Mouse (Mus musculus): Measurements from ENCODE around the gene Epb42. TPM values are rescaled to one million over a fixed set of nuclear protein-coding genes. Genes with fewer than 3 reads are reported as not detected.
"Not testable (repeated sequence)": the region's sequence is repeated elsewhere in the genome, so short reads cannot be mapped to it uniquely, and the experiment has no call there.

Gene Epb42
- total and polyA plus RNA-seq, 3 experiments = 0.09 to 0.41 TPM; not detected in 1

- intact Hi-C loops (cut with DNase I) = loop anchor here (5.0 kb wide), 1 partner anchor 35 kb away; the partner anchor contains the start of gene Ubr1
- TF ChIP-seq EP300 (IDR thresholded peaks at IDR 0.05; ENCODE audit: insufficient read depth, low read depth, low read length) (no peak), CTCF (IDR thresholded peaks at IDR 0.05) (no peak), POLR2A (IDR thresholded peaks at IDR 0.05; ENCODE audit: insufficient read depth, low read depth, low read length) (no peak)
- Histone ChIP-seq H3K27me3 (ENCODE audit: control insufficient read depth, insufficient read depth, low read length) (no peaks in the 10 kb centered on the region), H3K27ac (no peak overlapping the region), H3K9ac (ENCODE audit: low read depth, low read length) (no peak overlapping the region), H3K4me3 (no peak overlapping the region), H3K36me3 (ENCODE audit: control insufficient read depth, insufficient read depth, low read length) (no peaks in the 10 kb centered on the region; the same call in 1 of the 2 replicates), H3K79me2 (replicated peaks; ENCODE audit: control insufficient read depth, insufficient read depth, low read length) (no peaks in the 10 kb centered on the region), H3K4me1 (ENCODE audit: control insufficient read depth, insufficient read depth, low read length) (no peaks in the 10 kb centered on the region)
- no peak for DNase-seq
- WGBS = 84% methylated on average over 1 of the region's 1 CpGs
These were observed 29.9 kb downstream of the Epb42 start for GRCm38 (mm10) chr2:121006986-121007385.

- DNase-seq = no peak
- no peak for TF ChIP-seq EP300 (IDR thresholded peaks at IDR 0.05; ENCODE audit: insufficient read depth, low read depth, low read length)
- TF ChIP-seq CTCF (IDR thresholded peaks at IDR 0.05) = no peak
- TF ChIP-seq POLR2A (IDR thresholded peaks at IDR 0.05; ENCODE audit: insufficient read depth, low read depth, low read length) = no peak
- Histone ChIP-seq H3K36me3 (ENCODE audit: control insufficient read depth, insufficient read depth, low read length) (no peaks in the 10 kb centered on the region; the same call in 1 of the 2 replicates), H3K79me2 (replicated peaks; ENCODE audit: control insufficient read depth, insufficient read depth, low read length) (no peaks in the 10 kb centered on the region), H3K27ac (no peak overlapping the region), H3K4me1 (ENCODE audit: control insufficient read depth, insufficient read depth, low read length) (no peaks in the 10 kb centered on the region), H3K9ac (ENCODE audit: low read depth, low read length) (no peak overlapping the region), H3K27me3 (ENCODE audit: control insufficient read depth, insufficient read depth, low read length) (no peaks in the 10 kb centered on the region), H3K4me3 (no peak overlapping the region)
- intact Hi-C loops (cut with DNase I) = no loop called here
- 81% methylated on average over 7 of the region's 7 CpGs for WGBS
These were observed 32.7 kb downstream of the Epb42 start for GRCm38 (mm10) chr2:121004018-121004811.

- Histone ChIP-seq H3K4me1 (ENCODE audit: control insufficient read depth, insufficient read depth, low read length) (no peaks in the 10 kb centered on the region), H3K4me3 (no peak overlapping the region), H3K27me3 (ENCODE audit: control insufficient read depth, insufficient read depth, low read length) (no peaks in the 10 kb centered on the region), H3K36me3 (ENCODE audit: control insufficient read depth, insufficient read depth, low read length) (no peaks in the 10 kb centered on the region), H3K79me2 (replicated peaks; ENCODE audit: control insufficient read depth, insufficient read depth, low read length) (no peaks in the 10 kb centered on the region), H3K9ac (ENCODE audit: low read depth, low read length) (no peak overlapping the region), H3K27ac (no peak overlapping the region)
- intact Hi-C loops (cut with DNase I) = no loop called here
- 78% methylated on average over 2 of the region's 2 CpGs for WGBS
- TF ChIP-seq CTCF (IDR thresholded peaks at IDR 0.05) = peak; percentile 47
- TF ChIP-seq POLR2A (IDR thresholded peaks at IDR 0.05; ENCODE audit: insufficient read depth, low read depth, low read length) = no peak
- DNase-seq = no peak
These were observed 33.3 kb downstream of the Epb42 start for GRCm38 (mm10) chr2:121003586-121003985.

GRCm38 (mm10) chr2:120998863-120999262 lies 38.0 kb downstream of the Epb42 start:
- 77% methylated on average over 8 of the region's 8 CpGs for WGBS

GRCm38 (mm10) chr2:120996607-120997006 lies 40.3 kb downstream of the Epb42 start:
- H3K4me1 ChIP-seq (ENCODE audit: control insufficient read depth, insufficient read depth, low read length); DNase-seq; H3K36me3 ChIP-seq (ENCODE audit: control insufficient read depth, insufficient read depth, low read length); H3K9ac ChIP-seq (ENCODE audit: low read depth, low read length); H3K27ac ChIP-seq; H3K4me3 ChIP-seq; intact Hi-C loops (cut with DNase I); H3K79me2 ChIP-seq (replicated peaks; ENCODE audit: control insufficient read depth, insufficient read depth, low read length); H3K27me3 ChIP-seq (ENCODE audit: control insufficient read depth, insufficient read depth, low read length): not testable (repeated sequence)
- WGBS = 61% methylated on average over 1 of the region's 1 CpGs

More at GRCm38 (mm10) chr2:120998863-120999262, 38.0 kb downstream of the Epb42 start:
- H3K4me1 ChIP-seq (ENCODE audit: control insufficient read depth, insufficient read depth, low read length) = no peaks in the 10 kb centered on the region
- H3K27ac ChIP-seq = no peak overlapping the region
- DNase-seq = no peak
- H3K79me2 ChIP-seq (replicated peaks; ENCODE audit: control insufficient read depth, insufficient read depth, low read length) = no peaks in the 10 kb centered on the region
- no peaks in the 10 kb centered on the region for H3K27me3 ChIP-seq (ENCODE audit: control insufficient read depth, insufficient read depth, low read length)
- intact Hi-C loops (cut with DNase I) = no loop called here
- H3K36me3 ChIP-seq (ENCODE audit: control insufficient read depth, insufficient read depth, low read length) = no peaks in the 10 kb centered on the region; the same call in 1 of the 2 replicates
- H3K9ac ChIP-seq (ENCODE audit: low read depth, low read length) = no peak overlapping the region
- TF ChIP-seq CTCF (IDR thresholded peaks at IDR 0.05) (no peak), EP300 (IDR thresholded peaks at IDR 0.05; ENCODE audit: insufficient read depth, low read depth, low read length) (no peak)
- no peak overlapping the region for H3K4me3 ChIP-seq

- TF ChIP-seq POLR2A (IDR thresholded peaks at IDR 0.05; ENCODE audit: insufficient read depth, low read depth, low read length) (no peak), EP300 (IDR thresholded peaks at IDR 0.05; ENCODE audit: insufficient read depth, low read depth, low read length) (no peak), CTCF (IDR thresholded peaks at IDR 0.05) (no peak)
- no peaks in the 10 kb centered on the region; the same call in 1 of the 2 replicates for H3K36me3 ChIP-seq (ENCODE audit: control insufficient read depth, insufficient read depth, low read length)
- no peak overlapping the region for H3K9ac ChIP-seq (ENCODE audit: low read depth, low read length)
- 67% methylated on average over 4 of the region's 4 CpGs for WGBS
- H3K4me1 ChIP-seq (ENCODE audit: control insufficient read depth, insufficient read depth, low read length) = no peaks in the 10 kb centered on the region
- H3K4me3 ChIP-seq = no peak overlapping the region
- no peaks in the 10 kb centered on the region for H3K27me3 ChIP-seq (ENCODE audit: control insufficient read depth, insufficient read depth, low read length)
- DNase-seq = no peak
- H3K27ac ChIP-seq = no peak overlapping the region
- no peaks in the 10 kb centered on the region for H3K79me2 ChIP-seq (replicated peaks; ENCODE audit: control insufficient read depth, insufficient read depth, low read length)
- intact Hi-C loops (cut with DNase I) = no loop called here
These were observed 45.7 kb downstream of the Epb42 start for GRCm38 (mm10) chr2:120991196-120991595.
